Mouse (Mus musculus) hematopoietic stem cell, adult 5-6 weeks (primary cell): ENCODE data around the gene Ust. TPM values are rescaled to one million over a fixed set of nuclear protein-coding genes. Genes with fewer than 3 reads are reported as not detected.
"Not testable (repeated sequence)": the region's sequence is repeated elsewhere in the genome, so short reads cannot be mapped to it uniquely, and the experiment has no call there.

ENCODE experiments used
- ATAC-seq, 2 experiments: fragments of 125-278 bp in 1 of 2; replicated peaks in 1 of 2; 2 replicates each; pipeline ENCODE4 v1.8.0; 2016 to 2017; ENCODE audit warnings: inconsistent platforms in 2 of 2, mild to moderate bottlenecking in 2 of 2, moderate number of reproducible peaks in 2 of 2, low read depth in 1 of 2, moderate TSS enrichment in 1 of 2; ENCODE audit not compliant: low FRiP score in 2 of 2, poor library complexity in 2 of 2, severe bottlenecking in 2 of 2, insufficient read depth in 1 of 2, low TSS enrichment in 1 of 2
- total RNA-seq: library from RNA; stranded (forward); fragments of 172-1452, 232-1000 nt; gene quantifications from 2 replicates; pipeline ENCODE4 v1.2.3, GENCODE M21; 2017

The Ust gene
- total RNA-seq: 0.79 and 1.4 TPM in 2 replicates

DNA sequence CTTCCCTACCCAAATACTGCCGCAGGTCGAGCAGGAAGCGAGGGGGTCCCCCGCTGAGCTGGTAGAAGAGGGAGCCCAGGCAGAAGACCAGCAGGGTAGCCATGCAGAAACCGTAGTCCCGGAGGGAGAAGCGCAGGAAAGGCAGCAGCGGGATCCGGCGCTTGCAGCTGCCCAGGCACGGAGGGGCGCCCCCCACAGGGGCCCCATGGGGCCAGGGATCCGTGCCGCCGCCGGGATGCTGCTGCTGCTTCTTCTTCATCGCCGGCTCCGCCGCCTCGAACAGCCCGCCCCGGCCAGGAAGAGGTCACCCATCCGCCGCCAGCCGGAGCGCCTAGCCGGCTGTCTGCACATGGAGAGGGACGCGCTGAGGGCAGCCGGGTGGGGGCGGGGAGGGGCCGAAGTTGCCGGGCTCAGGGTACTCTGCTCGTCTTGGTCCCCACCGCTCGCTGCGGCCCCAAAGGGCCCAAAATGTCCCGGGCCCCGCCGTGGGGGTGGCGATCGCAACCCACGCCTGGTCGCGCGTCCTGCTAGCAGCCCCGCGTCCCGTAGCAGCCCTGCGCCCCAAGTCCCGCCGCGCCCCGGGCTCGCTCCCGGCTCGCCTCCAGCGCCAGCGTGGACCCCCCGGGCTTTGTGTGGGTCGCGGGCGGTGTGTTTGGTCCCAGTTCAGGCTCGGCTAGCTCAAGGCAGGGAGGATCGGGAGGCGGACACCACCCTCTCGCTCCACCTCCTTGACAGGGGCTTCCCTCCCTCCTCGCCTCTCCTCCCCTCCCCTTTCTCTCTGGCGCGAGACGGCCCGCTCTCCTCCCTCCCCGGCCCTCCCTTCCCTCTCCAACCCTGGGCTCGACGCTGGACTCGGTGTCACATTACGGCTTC lies at the start of gene Ust:
Ust (minus strand) TSS at position 685 of the 873 bp plus-strand sequence.
- ATAC-seq: peak; percentile 40 to 54; a peak in 3 of 4 replicates

DNA sequence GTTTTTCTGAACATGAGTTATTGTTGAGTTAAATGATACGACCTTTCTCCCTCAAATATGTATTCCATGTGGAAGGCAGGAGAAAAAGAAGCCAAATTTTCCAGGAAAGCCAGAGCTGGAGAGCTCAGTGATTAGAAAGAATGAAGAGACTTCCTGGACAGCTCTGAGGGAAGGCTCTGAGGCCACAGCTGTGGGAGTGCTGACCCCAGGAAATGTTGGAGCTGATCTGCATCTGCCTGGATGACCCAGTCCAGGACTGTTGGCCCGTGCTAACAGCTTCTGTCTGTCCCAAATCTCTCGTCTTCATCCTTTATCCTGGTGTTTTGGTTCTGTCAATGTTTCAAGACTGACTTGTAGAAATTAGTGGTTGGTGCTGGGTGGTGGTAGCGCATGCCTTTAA lies 42.7 kb upstream of the Ust start:
- no peak for ATAC-seq

DNA sequence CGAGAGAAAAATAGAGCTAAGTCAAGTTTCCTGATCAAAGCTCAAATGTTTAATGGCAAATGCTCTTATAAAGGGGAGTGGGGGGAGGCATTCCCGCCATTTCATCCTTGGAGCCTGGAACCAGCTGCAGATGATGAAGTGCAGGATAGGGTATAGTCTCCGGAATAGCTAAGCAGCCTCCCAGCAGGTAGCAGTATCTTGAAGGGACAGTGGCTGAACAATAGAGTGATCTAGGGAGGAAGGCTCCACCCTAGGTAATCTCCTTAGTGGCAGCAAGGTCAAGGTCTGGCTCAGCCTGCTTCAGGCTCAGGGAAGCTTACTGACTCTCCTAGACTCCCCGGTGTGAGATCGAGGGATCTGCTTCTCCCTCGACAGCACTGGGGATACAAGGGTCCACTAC lies 40.9 kb upstream of the Ust start:
- ATAC-seq: not testable (repeated sequence)

DNA sequence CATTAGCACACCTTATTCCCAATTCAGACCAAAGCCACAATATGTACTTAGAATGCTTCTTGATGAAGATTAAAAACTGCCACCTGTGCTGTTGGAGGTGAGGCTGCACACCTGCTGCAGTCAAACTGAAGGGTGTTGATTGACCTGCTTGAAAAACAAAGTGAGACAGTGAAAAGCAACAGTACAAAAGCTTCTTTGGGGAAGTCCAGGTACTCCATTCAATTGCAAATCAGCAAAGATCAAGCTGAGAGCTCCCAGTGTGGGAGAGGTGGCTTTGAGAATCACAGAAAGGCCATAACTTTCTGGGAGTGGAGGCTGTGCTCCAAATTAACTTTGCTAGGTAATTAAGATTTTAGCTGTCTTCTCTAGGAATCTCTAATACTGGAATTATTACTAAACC lies 33.6 kb upstream of the Ust start:
- not testable (repeated sequence) for ATAC-seq

DNA sequence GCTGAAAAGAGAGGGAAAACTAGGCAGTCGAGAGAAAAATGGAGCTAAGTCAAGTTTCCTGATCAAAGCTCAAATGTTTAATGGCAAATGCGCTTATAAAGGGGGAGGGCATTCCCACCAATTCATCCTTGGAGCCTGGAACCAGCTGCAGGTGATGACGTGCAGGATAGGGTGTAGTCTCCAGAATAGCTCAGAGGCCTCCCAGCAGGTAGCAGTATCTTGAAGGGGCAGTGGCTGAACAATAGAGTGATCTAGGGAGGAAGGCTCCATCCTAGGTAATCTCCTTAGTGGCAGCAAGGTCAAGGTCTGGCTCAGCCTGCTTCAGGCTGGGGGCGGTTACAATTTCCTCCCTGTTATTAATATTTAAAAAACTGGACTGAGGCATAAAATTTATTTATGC lies 33.0 kb upstream of the Ust start:
- ATAC-seq: not testable (repeated sequence)

- no peak for ATAC-seq
These were observed 22.9 kb upstream of the Ust start for GRCm38 (mm10) chr10:8541514-8541913.

- peak; percentile 44 to 75 for ATAC-seq
These were observed 16.8 kb upstream of the Ust start for GRCm38 (mm10) chr10:8535445-8535844.

DNA sequence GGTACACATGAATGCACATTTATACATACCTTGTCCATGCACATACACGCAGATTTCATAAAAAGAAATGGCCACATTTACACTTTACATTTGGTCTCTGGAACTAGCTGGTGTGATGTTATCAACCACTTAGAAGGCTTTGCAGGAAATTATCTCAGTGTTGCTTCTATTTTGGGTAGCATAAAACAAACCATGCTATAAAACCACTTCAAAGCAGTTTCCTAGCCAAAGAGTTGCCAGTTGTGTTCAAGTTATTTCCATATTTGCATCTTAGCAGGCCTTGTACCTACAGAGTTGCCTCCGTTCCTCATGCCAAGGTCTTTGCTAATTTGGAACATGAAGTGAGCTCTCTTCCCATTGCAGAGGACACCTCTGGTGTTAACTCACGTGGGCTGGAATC lies 13.0 kb upstream of the Ust start:
- no peak for ATAC-seq

DNA sequence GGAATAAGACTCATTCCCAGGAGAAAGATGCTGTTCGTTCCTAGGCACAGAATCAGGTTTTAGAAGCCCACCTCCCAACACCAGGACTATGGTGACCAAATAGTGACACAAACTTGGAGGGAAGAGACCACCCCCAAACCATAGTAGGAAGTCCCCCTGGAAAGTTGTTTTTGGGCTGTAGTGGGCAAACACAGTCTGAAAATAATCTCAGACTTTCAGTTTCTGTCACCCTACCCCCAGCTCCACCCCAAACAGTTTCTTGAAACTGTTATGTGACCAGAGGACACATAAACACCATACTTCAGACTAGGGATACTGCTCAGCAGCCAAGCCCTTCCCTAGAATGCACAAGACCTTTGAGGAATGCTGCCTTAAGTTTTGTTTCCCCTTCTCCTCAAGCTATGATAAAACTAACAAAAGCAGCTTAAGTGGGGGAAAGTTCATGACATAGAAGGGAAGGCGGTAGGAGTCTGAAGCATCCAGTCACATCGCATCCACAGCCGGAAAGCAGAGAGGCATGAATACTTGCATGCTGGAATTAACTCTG lies 12.0 kb upstream of the Ust start:
- no peak for ATAC-seq

DNA sequence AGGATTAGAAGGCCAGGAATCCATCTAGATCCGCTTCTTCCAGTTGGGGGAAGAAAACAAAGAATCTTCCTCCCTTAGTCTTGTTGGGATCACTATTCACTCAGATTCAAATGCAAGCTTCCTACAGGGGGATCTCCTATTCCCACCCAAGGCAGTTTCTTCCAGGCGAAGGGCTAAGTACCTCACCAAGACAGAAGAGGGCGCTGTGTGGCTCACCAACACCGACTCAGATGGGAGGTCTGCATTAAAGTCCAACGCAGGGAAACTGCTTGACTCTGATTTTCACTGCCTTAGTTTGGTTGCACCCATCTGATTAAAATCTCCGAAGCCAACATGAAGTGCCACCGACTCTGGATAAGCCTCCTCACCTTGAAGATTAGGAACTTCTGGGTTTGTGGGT lies 10.5 kb upstream of the Ust start:
- ATAC-seq: 0 out of 4 replicates have a peak, but pooled peaks of 1 of the 2 experiments have one; percentile 46

- 0 out of 4 replicates have a peak, but pooled peaks of 1 of the 2 experiments have one; percentile 51 for ATAC-seq
These were observed 6.7 kb upstream of the Ust start for GRCm38 (mm10) chr10:8525354-8525753.

DNA sequence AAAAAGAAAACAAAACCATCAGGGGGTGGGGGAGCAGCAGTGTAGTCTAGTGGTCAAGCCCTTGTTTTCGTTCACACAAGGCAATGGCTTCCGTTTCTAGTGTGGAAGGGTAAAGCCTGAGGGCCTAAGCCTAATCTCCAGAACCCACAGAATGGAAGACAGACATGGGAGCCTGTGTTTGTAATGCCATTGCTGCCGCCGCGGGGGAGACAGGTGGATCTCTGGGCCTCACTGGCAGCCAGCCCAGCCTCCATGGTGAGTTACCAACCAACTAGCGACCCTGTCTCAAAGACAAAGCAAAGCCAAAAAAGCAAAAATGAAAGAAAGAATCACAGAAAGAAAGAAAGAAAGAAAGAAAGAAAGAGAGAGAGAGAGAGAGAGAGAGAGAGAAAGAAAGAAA lies 2.9 kb upstream of the Ust start:
- no peak for ATAC-seq

GRCm38 (mm10) chr10:8520766-8521395 lies 2.3 kb upstream of the Ust start:
- ATAC-seq: no peak

GRCm38 (mm10) chr10:8519014-8519491 lies 428 bp upstream of the Ust start:
- peak; percentile 59 to 67 for ATAC-seq

DNA sequence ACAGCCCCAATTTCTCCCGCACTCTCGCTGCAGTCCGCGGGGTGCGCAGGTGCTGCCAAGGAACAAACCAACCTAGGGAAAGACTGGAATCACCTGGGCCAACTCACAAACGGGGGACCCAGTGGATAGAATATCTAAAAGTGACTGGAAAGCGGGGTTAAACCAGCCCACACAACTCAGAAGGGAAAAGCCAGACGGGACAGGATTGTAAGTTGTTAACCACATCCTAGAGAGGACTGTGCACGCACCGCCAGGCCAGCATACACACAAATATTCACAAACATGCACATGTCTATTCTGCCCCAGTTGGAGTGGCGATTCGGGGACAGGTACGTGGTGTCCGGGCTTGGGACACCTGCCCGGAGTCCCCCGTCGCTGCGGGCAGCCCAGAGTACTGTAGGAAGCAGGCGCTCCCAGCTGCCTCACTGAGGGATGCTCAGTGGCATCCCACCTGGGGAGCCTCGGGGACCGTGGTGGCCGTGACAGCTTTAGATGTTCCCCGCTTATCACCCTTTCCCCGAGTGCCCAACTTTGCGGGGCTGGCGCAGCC lies 959 bp downstream of the Ust start:
- ATAC-seq: no peak

GRCm38 (mm10) chr10:8516916-8517524 lies 1.6 kb downstream of the Ust start:
- peak; percentile 33 to 37; a peak in 3 of 4 replicates for ATAC-seq

GRCm38 (mm10) chr10:8513690-8514089 lies 4.9 kb downstream of the Ust start:
- ATAC-seq: no peak
